Mouse (Mus musculus) liver, embryonic 11.5 days (tissue): ENCODE measurements around the gene Hopx. TPM values are rescaled to one million over a fixed set of nuclear protein-coding genes. Genes with fewer than 3 reads are reported as not detected.

ENCODE experiments used
- ATAC-seq: fragments of 200-750 bp; cut with Nextera tagmentation; replicated peaks from 2 replicates; pipeline ENCODE4 v1.8.0; 2017; ENCODE audit warnings: moderate number of reproducible peaks, mild to moderate bottlenecking, moderate TSS enrichment, moderate library complexity; ENCODE audit not compliant: low FRiP score
- DNase-seq: peaks from one replicate; pipeline ENCODE4 v3.0.0-alpha.2; 2017; ENCODE audit warnings: low spot score
- H3K27ac ChIP-seq: fragments of 300-500 bp; sonication (generic); 2 replicates; pipeline ENCODE4 v1.5.1; 2014; ENCODE audit warnings: mild to moderate bottlenecking, low read depth, low read length, control low read depth
- H3K27me3 ChIP-seq: fragments of 300-500 bp; sonication (generic); replicated peaks from 2 replicates; pipeline ENCODE4 v1.6.1; 2014; ENCODE audit warnings: low read length, mixed read lengths; ENCODE audit not compliant: control insufficient read depth, insufficient read depth
- H3K36me3 ChIP-seq: fragments of 300-500 bp; sonication (generic); 2 replicates; pipeline ENCODE4 v1.6.1; 2014; ENCODE audit warnings: mild to moderate bottlenecking, low read length, moderate library complexity, mixed read lengths; ENCODE audit not compliant: control insufficient read depth, insufficient read depth
- H3K4me1 ChIP-seq: fragments of 300-500 bp; sonication (generic); replicated peaks from 2 replicates; pipeline ENCODE4 v1.6.1; 2014; ENCODE audit warnings: low read length, mixed read lengths; ENCODE audit not compliant: control insufficient read depth, insufficient read depth
- H3K4me2 ChIP-seq: fragments of 300-500 bp; sonication (generic); 2 replicates; pipeline ENCODE4 v1.6.1; 2014; ENCODE audit warnings: mild to moderate bottlenecking, control low read depth, moderate library complexity
- H3K4me3 ChIP-seq: fragments of 300-500 bp; sonication (generic); 2 replicates; pipeline ENCODE4 v1.5.1; 2014; ENCODE audit warnings: low read depth, low read length, control low read depth
- H3K9ac ChIP-seq: fragments of 300-500 bp; sonication (generic); 2 replicates; pipeline ENCODE4 v1.6.1; 2014; ENCODE audit warnings: low read depth, low read length, control low read depth
- H3K9me3 ChIP-seq: fragments of 300-500 bp; sonication (generic); 2 replicates; pipeline ENCODE4 v1.6.1; 2016; ENCODE audit warnings: low read length, inconsistent platforms, mixed read lengths; ENCODE audit not compliant: control insufficient read depth
- WGBS: fragments of 180-500 bp; shearing (Covaris S2); extraction: QIAGEN DNeasy Blood & Tissue Kit; methylation state at CpG from one replicate; pipeline ENCODE4 v1.1.7; 2014; 5-methylcytosine and 5-hydroxymethylcytosine counted together
- polyA plus RNA-seq: library from polyadenylated mRNA; unstranded; fragments of >200 nt; fragmentation: Nextera tagmentation; extraction: Ambion mirVana; gene quantifications from 2 replicates; pipeline ENCODE4 v1.2.1, GENCODE M21; 2014

Hopx gene
- 0.15 TPM in 1 of 2 replicates, not detected in the other for polyA plus RNA-seq

GRCm38 (mm10) chr5:77114817-77115731 lies at the start of gene Hopx:
Gene Hopx, minus strand, starts transcription at chr5:77115121.
- Histone ChIP-seq H3K36me3 (no peaks in the 10 kb centered on the region), H3K27me3 (no peaks in the 10 kb centered on the region), H3K4me3 (no peak within 1 kb of the TSS), H3K27ac (no peak within 1 kb of the TSS), H3K4me2 (no peak within 1 kb of the TSS; the same call in 1 of the 2 replicates), H3K9me3 (no peaks in the 10 kb centered on the region), H3K4me1 (peaks cover 5% of the 10 kb centered on the region), H3K9ac (no peak within 1 kb of the TSS)
- 55% methylated on average over 33 of the region's 33 CpGs for WGBS
- ATAC-seq = no peak
- no peak for DNase-seq

GRCm38 (mm10) chr5:77163597-77163996 lies 48.7 kb upstream of the Hopx start:
- H3K4me2 ChIP-seq = no peak overlapping the region
- no peak overlapping the region for H3K4me3 ChIP-seq
- DNase-seq (no peak), ATAC-seq (no peak)
- H3K9ac ChIP-seq = no peak overlapping the region
- no peaks in the 10 kb centered on the region for H3K4me1 ChIP-seq
- WGBS = 78% methylated on average over 7 of the region's 7 CpGs
- no peaks in the 10 kb centered on the region for H3K27me3 ChIP-seq
- no peaks in the 10 kb centered on the region for H3K9me3 ChIP-seq
- no peaks in the 10 kb centered on the region for H3K36me3 ChIP-seq
- no peak overlapping the region for H3K27ac ChIP-seq

- Histone ChIP-seq H3K27ac (no peak overlapping the region), H3K4me1 (no peaks in the 10 kb centered on the region), H3K9me3 (no peaks in the 10 kb centered on the region), H3K9ac (no peak overlapping the region), H3K4me2 (no peak overlapping the region), H3K4me3 (no peak overlapping the region), H3K27me3 (no peaks in the 10 kb centered on the region), H3K36me3 (no peaks in the 10 kb centered on the region)
- WGBS = 80% methylated on average over 3 of the region's 3 CpGs
- ATAC-seq (no peak), DNase-seq (no peak)
Measured at GRCm38 (mm10) chr5:77162566-77162965, 47.6 kb upstream of the Hopx start.

- no peaks in the 10 kb centered on the region for H3K36me3 ChIP-seq
- no peaks in the 10 kb centered on the region for H3K27me3 ChIP-seq
- H3K9me3 ChIP-seq = no peaks in the 10 kb centered on the region
- DNase-seq = no peak
- H3K27ac ChIP-seq = no peak overlapping the region
- H3K4me3 ChIP-seq = no peak overlapping the region
- no peak overlapping the region for H3K4me2 ChIP-seq
- H3K9ac ChIP-seq = no peak overlapping the region
- 45% methylated on average over 14 of the region's 14 CpGs for WGBS
- no peak for ATAC-seq
- H3K4me1 ChIP-seq = no peaks in the 10 kb centered on the region
Measured at GRCm38 (mm10) chr5:77157777-77158540, 43.0 kb upstream of the Hopx start.

- ATAC-seq = no peak
- H3K27me3 ChIP-seq = no peaks in the 10 kb centered on the region
- no peak overlapping the region for H3K27ac ChIP-seq
- no peaks in the 10 kb centered on the region for H3K9me3 ChIP-seq
- 80% methylated on average over 5 of the region's 5 CpGs for whole genome bisulfite sequencing
- H3K4me1 ChIP-seq = no peaks in the 10 kb centered on the region
- H3K4me2 ChIP-seq = no peak overlapping the region
- H3K4me3 ChIP-seq = no peak overlapping the region
- no peaks in the 10 kb centered on the region for H3K36me3 ChIP-seq
- no peak for DNase-seq
- no peak overlapping the region for H3K9ac ChIP-seq
Measured at GRCm38 (mm10) chr5:77156938-77157337, 42.0 kb upstream of the Hopx start.

GRCm38 (mm10) chr5:77155526-77155925 lies 40.6 kb upstream of the Hopx start:
- H3K4me2 ChIP-seq = no peak overlapping the region
- no peak overlapping the region for H3K4me3 ChIP-seq
- H3K27me3 ChIP-seq = no peaks in the 10 kb centered on the region
- ATAC-seq = no peak
- no peak overlapping the region for H3K9ac ChIP-seq
- peaks cover 8% of the 10 kb centered on the region; the same call in 1 of the 2 replicates for H3K4me1 ChIP-seq
- no peak overlapping the region for H3K27ac ChIP-seq
- H3K9me3 ChIP-seq = no peaks in the 10 kb centered on the region
- H3K36me3 ChIP-seq = no peaks in the 10 kb centered on the region
- WGBS = 86% methylated on average over 12 of the region's 12 CpGs
- DNase-seq = no peak

- Histone ChIP-seq H3K4me3 (no peak overlapping the region), H3K4me2 (no peak overlapping the region), H3K27ac (no peak overlapping the region), H3K9me3 (no peaks in the 10 kb centered on the region), H3K36me3 (no peaks in the 10 kb centered on the region), H3K9ac (no peak overlapping the region), H3K27me3 (no peaks in the 10 kb centered on the region), H3K4me1 (peaks cover 8% of the 10 kb centered on the region; the same call in 1 of the 2 replicates)
- WGBS = 72% methylated on average over 5 of the region's 5 CpGs
- no peak for ATAC-seq
- no peak for DNase-seq
Measured at GRCm38 (mm10) chr5:77154812-77155211, 39.9 kb upstream of the Hopx start.

- WGBS = 60% methylated on average over 3 of the region's 3 CpGs
- H3K4me2 ChIP-seq = no peak overlapping the region
Measured at GRCm38 (mm10) chr5:77151738-77152137, 36.8 kb upstream of the Hopx start.

More at GRCm38 (mm10) chr5:77151738-77152137, 36.8 kb upstream of the Hopx start:
- Histone ChIP-seq H3K27ac (no peak overlapping the region), H3K27me3 (no peaks in the 10 kb centered on the region), H3K36me3 (no peaks in the 10 kb centered on the region), H3K4me1 (peaks cover 11% of the 10 kb centered on the region), H3K9me3 (no peaks in the 10 kb centered on the region), H3K9ac (no peak overlapping the region), H3K4me3 (no peak overlapping the region)
- DNase-seq (no peak), ATAC-seq (no peak)
